Mouse (Mus musculus) neural tube, embryonic 13.5 days (tissue): ENCODE measurements around the gene Abt1. TPM values are rescaled to one million over a fixed set of nuclear protein-coding genes. Genes with fewer than 3 reads are reported as not detected.

Experiments used
- ATAC-seq: fragments of 200-750 bp; cut with Nextera tagmentation; 2 replicates; pipeline ENCODE4 v1.8.0; 2017; ENCODE audit warnings: low read depth, mild to moderate bottlenecking, moderate TSS enrichment, moderate library complexity
- H3K27ac ChIP-seq: fragments of 300-500 bp; sonication (generic); replicated peaks from 2 replicates; pipeline ENCODE4 v1.5.1; 2015; ENCODE audit warnings: moderate library complexity, mild to moderate bottlenecking, inconsistent platforms
- H3K27me3 ChIP-seq: fragments of 300-500 bp; sonication (generic); 2 replicates; pipeline ENCODE4 v1.6.1; 2015; ENCODE audit warnings: mild to moderate bottlenecking, inconsistent platforms
- H3K36me3 ChIP-seq: fragments of 300-500 bp; sonication (generic); 2 replicates; pipeline ENCODE4 v1.6.1; 2015; ENCODE audit warnings: mild to moderate bottlenecking, inconsistent platforms
- H3K4me1 ChIP-seq: fragments of 300-500 bp; sonication (generic); replicated peaks from 2 replicates; pipeline ENCODE4 v1.6.1; 2015; ENCODE audit warnings: inconsistent platforms
- H3K4me2 ChIP-seq: fragments of 300-500 bp; sonication (generic); 2 replicates; pipeline ENCODE4 v1.6.1; 2015; ENCODE audit warnings: inconsistent platforms, mild to moderate bottlenecking, moderate library complexity
- H3K4me3 ChIP-seq: fragments of 300-500 bp; sonication (generic); 2 replicates; pipeline ENCODE4 v1.5.1; 2015; ENCODE audit warnings: mild to moderate bottlenecking, inconsistent platforms
- H3K9ac ChIP-seq: fragments of 300-500 bp; sonication (generic); 2 replicates; pipeline ENCODE4 v1.6.1; 2015; ENCODE audit warnings: moderate library complexity, mild to moderate bottlenecking, inconsistent platforms
- H3K9me3 ChIP-seq: fragments of 300-500 bp; sonication (generic); 2 replicates; pipeline ENCODE4 v1.6.1; 2016; ENCODE audit warnings: inconsistent platforms
- WGBS: fragments of 180-500 bp; shearing (Covaris S2); methylation state at CpG from one replicate; pipeline ENCODE4 v1.1.7; 2015; 5-methylcytosine and 5-hydroxymethylcytosine counted together
- polyA plus RNA-seq: library from polyadenylated mRNA; unstranded; fragments of >200 nt; fragmentation: Nextera tagmentation; extraction: Ambion mirVana; gene quantifications from 2 replicates; pipeline ENCODE4 v1.2.1, GENCODE M21; 2015

Gene Abt1
- polyA plus RNA-seq, 1 experiment from 2014 or later = 9.5 TPM

- Histone ChIP-seq H3K4me2 (no peak overlapping the region), H3K4me3 (no peak overlapping the region), H3K4me1 (peaks cover 21% of the 10 kb centered on the region), H3K9ac (no peak overlapping the region), H3K9me3 (no peaks in the 10 kb centered on the region), H3K27me3 (no peaks in the 10 kb centered on the region), H3K36me3 (no peaks in the 10 kb centered on the region), H3K27ac (no peak overlapping the region)
- WGBS = 61% methylated on average over 16 of the region's 16 CpGs
- ATAC-seq = no peak
Measured at GRCm38 (mm10) chr13:23428166-23428993, 4.7 kb upstream of the Abt1 start.

GRCm38 (mm10) chr13:23427401-23427910 is 3.8 kb upstream of the Abt1 start:
- Histone ChIP-seq H3K4me2 (no peak overlapping the region), H3K27ac (no peak overlapping the region), H3K9me3 (no peaks in the 10 kb centered on the region), H3K9ac (no peak overlapping the region), H3K36me3 (no peaks in the 10 kb centered on the region), H3K27me3 (no peaks in the 10 kb centered on the region), H3K4me3 (no peak overlapping the region), H3K4me1 (peaks cover 26% of the 10 kb centered on the region)
- no peak for ATAC-seq
- 66% methylated on average over 10 of the region's 10 CpGs for WGBS

GRCm38 (mm10) chr13:23426922-23427321 is 3.3 kb upstream of the Abt1 start:
- Histone ChIP-seq H3K4me1 (peaks cover 31% of the 10 kb centered on the region), H3K9ac (no peak overlapping the region), H3K27me3 (no peaks in the 10 kb centered on the region), H3K36me3 (peaks cover 4% of the 10 kb centered on the region), H3K4me2 (no peak overlapping the region), H3K9me3 (no peaks in the 10 kb centered on the region), H3K4me3 (no peak overlapping the region), H3K27ac (no peak overlapping the region)
- WGBS = 11% methylated on average over 14 of the region's 14 CpGs
- no peak for ATAC-seq

- H3K27me3 ChIP-seq = no peaks in the 10 kb centered on the region
- ATAC-seq = no peak
- H3K4me1 ChIP-seq = peaks cover 33% of the 10 kb centered on the region
Measured at GRCm38 (mm10) chr13:23426335-23426734, 2.7 kb upstream of the Abt1 start.

GRCm38 (mm10) chr13:23425505-23425904 is 1.8 kb upstream of the Abt1 start:
- Histone ChIP-seq H3K4me1 (peaks cover 33% of the 10 kb centered on the region), H3K4me3 (no peak overlapping the region), H3K27ac (no peak overlapping the region), H3K9ac (no peak overlapping the region), H3K9me3 (no peaks in the 10 kb centered on the region), H3K27me3 (no peaks in the 10 kb centered on the region), H3K4me2 (peak overlapping the region; percentile 94; the same call in 1 of the 2 replicates), H3K36me3 (peaks cover 18% of the 10 kb centered on the region)
- ATAC-seq = no peak
- under 1% methylated on average over 9 of the region's 9 CpGs for WGBS

More at GRCm38 (mm10) chr13:23426335-23426734, 2.7 kb upstream of the Abt1 start:
- 9% methylated on average over 8 of the region's 8 CpGs for WGBS
- Histone ChIP-seq H3K4me3 (no peak overlapping the region), H3K27ac (no peak overlapping the region), H3K4me2 (no peak overlapping the region), H3K36me3 (peaks cover 9% of the 10 kb centered on the region), H3K9ac (no peak overlapping the region), H3K9me3 (no peaks in the 10 kb centered on the region)

- WGBS = 2% methylated on average over 25 of the region's 25 CpGs
Measured at GRCm38 (mm10) chr13:23424494-23425325, 1.0 kb upstream of the Abt1 start.

GRCm38 (mm10) chr13:23424052-23424380 is 350 bp upstream of the Abt1 start:
- Histone ChIP-seq H3K4me3 (peak overlapping the region; percentile 79), H3K27me3 (no peaks in the 10 kb centered on the region), H3K9ac (peak overlapping the region; percentile 83), H3K4me1 (peaks cover 21% of the 10 kb centered on the region), H3K4me2 (peak overlapping the region; percentile 94), H3K27ac (peak overlapping the region; percentile 78), H3K36me3 (peaks cover 31% of the 10 kb centered on the region), H3K9me3 (no peaks in the 10 kb centered on the region)
- peak; percentile 71; the same call in 1 of the 2 replicates for ATAC-seq
- under 1% methylated on average over 7 of the region's 7 CpGs for WGBS

More at GRCm38 (mm10) chr13:23424494-23425325, 1.0 kb upstream of the Abt1 start:
- Histone ChIP-seq H3K4me1 (peaks cover 26% of the 10 kb centered on the region), H3K27me3 (no peaks in the 10 kb centered on the region), H3K36me3 (peaks cover 26% of the 10 kb centered on the region), H3K9ac (peak overlapping the region; percentile 41), H3K4me3 (peak overlapping the region; percentile 79), H3K4me2 (peak overlapping the region; percentile 94), H3K27ac (no peak overlapping the region; the same call in 1 of the 2 replicates), H3K9me3 (no peaks in the 10 kb centered on the region)
- ATAC-seq = peak; percentile 83

GRCm38 (mm10) chr13:23422351-23422750 is 1.3 kb downstream of the Abt1 start:
- H3K4me1 ChIP-seq = peaks cover 21% of the 10 kb centered on the region
- H3K9ac ChIP-seq = no peak overlapping the region
- H3K27ac ChIP-seq = no peak overlapping the region
- H3K9me3 ChIP-seq = no peaks in the 10 kb centered on the region
- 92% methylated on average over 16 of the region's 16 CpGs for WGBS
- H3K27me3 ChIP-seq = no peaks in the 10 kb centered on the region
- ATAC-seq = no peak
- H3K4me2 ChIP-seq = peak overlapping the region; percentile 94
- peaks cover 41% of the 10 kb centered on the region for H3K36me3 ChIP-seq
- H3K4me3 ChIP-seq = no peak overlapping the region

- peaks cover 35% of the 10 kb centered on the region for H3K27me3 ChIP-seq
- H3K4me1 ChIP-seq = peaks cover 16% of the 10 kb centered on the region
- peak overlapping the region; percentile 38 for H3K4me3 ChIP-seq
- H3K4me2 ChIP-seq = peak overlapping the region; percentile 59
- peak overlapping the region; percentile 56 for H3K9ac ChIP-seq
- H3K9me3 ChIP-seq = no peaks in the 10 kb centered on the region
- peak; percentile 56; the same call in 1 of the 2 replicates for ATAC-seq
- H3K27ac ChIP-seq = no peak overlapping the region
- WGBS = 3% methylated on average over 28 of the region's 28 CpGs
- H3K36me3 ChIP-seq = 0 out of 2 replicates have a peak, but pooled peaks cover 5% of the 10 kb centered on the region
Measured at GRCm38 (mm10) chr13:23412630-23413521, 10.8 kb downstream of the Abt1 start.

GRCm38 (mm10) chr13:23412211-23412629 is 11.4 kb downstream of the Abt1 start:
- peak overlapping the region; percentile 38 for H3K4me3 ChIP-seq
- H3K9ac ChIP-seq = peak overlapping the region; percentile 56
- no peak overlapping the region for H3K27ac ChIP-seq
- 0 out of 2 replicates have a peak, but pooled peaks cover 5% of the 10 kb centered on the region for H3K36me3 ChIP-seq
- WGBS = under 1% methylated on average over 20 of the region's 20 CpGs
- 0 out of 2 replicates have a peak, but pooled peaks have one; percentile 50 for ATAC-seq
- H3K4me2 ChIP-seq = peak overlapping the region; percentile 59
- H3K9me3 ChIP-seq = no peaks in the 10 kb centered on the region
- H3K27me3 ChIP-seq = peaks cover 35% of the 10 kb centered on the region
- H3K4me1 ChIP-seq = peaks cover 16% of the 10 kb centered on the region
